Mouse (Mus musculus) urinary bladder, postnatal 0 days (tissue): ENCODE measurements around the gene Gm8237. TPM values are rescaled to one million over a fixed set of nuclear protein-coding genes. Genes with fewer than 3 reads are reported as not detected.

Experiments
- polyA plus RNA-seq: library from polyadenylated mRNA; unstranded; fragments of >200 nt; fragmentation: Nextera tagmentation; extraction: Ambion mirVana; gene quantifications from 2 replicates; pipeline ENCODE4 v1.2.1, GENCODE M21; 2015

Gene Gm8237
- 0.18 TPM in 2 replicates for polyA plus RNA-seq

DNA sequence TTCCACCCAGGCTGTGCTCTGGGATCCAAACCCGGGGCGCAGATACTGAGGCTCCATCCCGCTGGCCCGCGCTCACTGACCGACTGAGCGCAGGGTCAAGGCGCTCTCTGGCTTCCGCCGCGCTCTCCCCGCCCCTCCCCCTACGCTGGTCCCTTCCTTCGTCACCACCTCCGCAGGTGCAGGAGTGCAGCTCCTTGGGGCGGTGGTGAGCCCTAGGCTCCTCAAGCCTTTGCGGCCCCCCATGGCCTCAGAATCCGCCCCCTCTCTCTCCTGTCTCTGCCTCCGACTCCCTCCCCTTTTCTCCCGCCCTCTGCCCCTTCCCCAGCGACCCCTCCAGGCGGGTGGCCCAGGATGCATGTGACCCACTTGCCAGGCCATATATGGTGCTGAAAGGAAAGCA, at the start of gene Gm8237:
Gene Gm8237, minus strand, starts transcription at position 142 of the 400 bp plus-strand sequence.

DNA sequence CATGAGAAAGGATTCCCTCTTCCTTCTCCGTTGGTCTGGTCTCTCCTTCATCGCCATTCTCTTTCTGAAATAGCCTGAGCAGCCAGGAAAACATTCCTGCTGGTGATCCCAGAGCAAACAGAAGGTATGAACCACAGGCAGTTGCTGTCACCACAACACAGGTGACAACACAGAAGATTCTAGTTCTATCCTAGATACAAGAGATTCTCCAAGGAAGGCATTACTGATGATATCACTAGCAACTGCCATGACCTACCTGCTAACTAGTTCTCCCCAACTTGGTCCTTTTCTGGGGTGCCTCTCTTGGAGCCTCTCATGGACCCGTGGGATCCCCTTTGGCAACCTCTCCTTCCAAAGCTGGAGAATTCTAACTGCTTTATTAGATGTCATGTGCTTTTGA, 50.0 kb downstream of the Gm8237 start, which contains the start of gene Gm3424:
Gene Gm3424, minus strand, starts transcription at position 101 of the 400 bp plus-strand sequence.

Other genes with a start within 250 kb of the Gm8237 start
- gene Gm8265, start 247.4 kb downstream of the Gm8237 start, polyA plus RNA-seq: not detected in 2 replicates
- not detected in 2 replicates for gene Gm9603, start 192.9 kb downstream of the Gm8237 start, polyA plus RNA-seq
- 0.58 and 0.66 TPM in 2 replicates for gene Gm3373, start 138.8 kb downstream of the Gm8237 start, polyA plus RNA-seq
- gene Gm3383, start 72.4 kb downstream of the Gm8237 start, polyA plus RNA-seq: 0.30 and 0.71 TPM in 2 replicates
- gene Gm3424, start 50.1 kb downstream of the Gm8237 start, polyA plus RNA-seq: not detected in 2 replicates
- 3.8 and 4.4 TPM in 2 replicates for gene Gm3248, start 81.4 kb upstream of the Gm8237 start, polyA plus RNA-seq
- gene Gm3453, start 98.8 kb upstream of the Gm8237 start, polyA plus RNA-seq: not detected in 2 replicates
- gene Gm6337, start 177.9 kb upstream of the Gm8237 start, polyA plus RNA-seq: not detected in 2 replicates
- 4.1 and 5.8 TPM in 2 replicates for gene Gm8206, start 213.6 kb upstream of the Gm8237 start, polyA plus RNA-seq
- gene Gm3468, start 228.3 kb upstream of the Gm8237 start, polyA plus RNA-seq: 2.4 and 3.4 TPM in 2 replicates
- gene Gm3476, start 245.4 kb upstream of the Gm8237 start, polyA plus RNA-seq: not detected in 2 replicates